Mouse (Mus musculus): Measurements from ENCODE around the gene Pex6. TPM values are rescaled to one million over a fixed set of nuclear protein-coding genes. Genes with fewer than 3 reads are reported as not detected.
A peak's percentile ranks its signal among the peaks of the same experiment; 100 is the strongest.

Pex6 gene
- total and polyA plus RNA-seq, 2 experiments from 2014 or later, result 17.6 to 38.5 TPM

- ATAC-seq (ENCODE audit: low FRiP score) (no peak), DNase-seq (ENCODE audit: low spot score) (no peak)
- peaks cover 21% of the 10 kb centered on the region for H3K36me3 ChIP-seq (ENCODE audit: insufficient read depth, low read length)
- H3K9me3 ChIP-seq (ENCODE audit: low read length), result no peaks in the 10 kb centered on the region
- no peak overlapping the region for H3K4me2 ChIP-seq (ENCODE audit: low read depth, low read length, poor library complexity, severe bottlenecking)
- H3K27ac ChIP-seq (ENCODE audit: low read depth, low read length), result no peak overlapping the region
- H3K9ac ChIP-seq (replicated peaks; ENCODE audit: low read length, poor library complexity, severe bottlenecking), result no peak overlapping the region
- no peak overlapping the region for H3K4me3 ChIP-seq (ENCODE audit: low read depth, low read length)
- H3K4me1 ChIP-seq (ENCODE audit: insufficient read depth, low read length), result no peaks in the 10 kb centered on the region
- 94% methylated on average over 26 of the region's 26 CpGs for WGBS
- H3K27me3 ChIP-seq (ENCODE audit: insufficient read depth, low read length), result no peaks in the 10 kb centered on the region
- TF ChIP-seq CTCF (IDR thresholded peaks at IDR 0.05), result no peak
Observed at GRCm38 (mm10) chr17:46725731-46726645, 14.7 kb downstream of the Pex6 start.

GRCm38 (mm10) chr17:46727271-46727670, 16.0 kb downstream of the Pex6 start:
- Histone ChIP-seq H3K36me3 (ENCODE audit: insufficient read depth, low read length) (peaks cover 13% of the 10 kb centered on the region), H3K27me3 (ENCODE audit: insufficient read depth, low read length) (no peaks in the 10 kb centered on the region), H3K9ac (replicated peaks; ENCODE audit: low read length, poor library complexity, severe bottlenecking) (no peak overlapping the region), H3K4me1 (ENCODE audit: insufficient read depth, low read length) (no peaks in the 10 kb centered on the region), H3K4me3 (ENCODE audit: low read depth, low read length) (no peak overlapping the region), H3K27ac (ENCODE audit: low read depth, low read length) (no peak overlapping the region), H3K9me3 (ENCODE audit: low read length) (no peaks in the 10 kb centered on the region), H3K4me2 (ENCODE audit: low read depth, low read length, poor library complexity, severe bottlenecking) (no peak overlapping the region)
- ATAC-seq (ENCODE audit: low FRiP score), result no peak
- 91% methylated on average over 11 of the region's 11 CpGs for WGBS
- TF ChIP-seq CTCF (IDR thresholded peaks at IDR 0.05), result no peak
- no peak for DNase-seq (ENCODE audit: low spot score)

- H3K4me3 ChIP-seq (ENCODE audit: low read depth, low read length), result no peak overlapping the region
- no peaks in the 10 kb centered on the region for H3K9me3 ChIP-seq (ENCODE audit: low read length)
- no peaks in the 10 kb centered on the region for H3K4me1 ChIP-seq (ENCODE audit: insufficient read depth, low read length)
- peaks cover 13% of the 10 kb centered on the region for H3K36me3 ChIP-seq (ENCODE audit: insufficient read depth, low read length)
- no peaks in the 10 kb centered on the region for H3K27me3 ChIP-seq (ENCODE audit: insufficient read depth, low read length)
- peak; percentile 42 for TF ChIP-seq CTCF (IDR thresholded peaks at IDR 0.05)
- no peak overlapping the region for H3K27ac ChIP-seq (ENCODE audit: low read depth, low read length)
- no peak for ATAC-seq (ENCODE audit: low FRiP score)
- no peak overlapping the region for H3K4me2 ChIP-seq (ENCODE audit: low read depth, low read length, poor library complexity, severe bottlenecking)
- DNase-seq (ENCODE audit: low spot score), result no peak
- no peak overlapping the region for H3K9ac ChIP-seq (replicated peaks; ENCODE audit: low read length, poor library complexity, severe bottlenecking)
- WGBS, result 38% methylated on average over 6 of the region's 6 CpGs
Observed at GRCm38 (mm10) chr17:46728021-46728420, 16.8 kb downstream of the Pex6 start.

- Histone ChIP-seq H3K4me1 (ENCODE audit: insufficient read depth, low read length) (no peaks in the 10 kb centered on the region), H3K9ac (replicated peaks; ENCODE audit: low read length, poor library complexity, severe bottlenecking) (0 out of 2 replicates have a peak overlapping the region, but pooled peaks have one; percentile 13), H3K27ac (ENCODE audit: low read depth, low read length) (no peak overlapping the region), H3K4me3 (ENCODE audit: low read depth, low read length) (no peak overlapping the region), H3K9me3 (ENCODE audit: low read length) (no peaks in the 10 kb centered on the region), H3K36me3 (ENCODE audit: insufficient read depth, low read length) (peaks cover 10% of the 10 kb centered on the region), H3K27me3 (ENCODE audit: insufficient read depth, low read length) (no peaks in the 10 kb centered on the region), H3K4me2 (ENCODE audit: low read depth, low read length, poor library complexity, severe bottlenecking) (peak overlapping the region; percentile 4; the same call in 1 of the 2 replicates)
- ATAC-seq (ENCODE audit: low FRiP score), result no peak
- DNase-seq (ENCODE audit: low spot score), result no peak
- no peak for TF ChIP-seq CTCF (IDR thresholded peaks at IDR 0.05)
- WGBS, result 51% methylated on average over 11 of the region's 11 CpGs
Observed at GRCm38 (mm10) chr17:46728496-46728895, 17.2 kb downstream of the Pex6 start.

GRCm38 (mm10) chr17:46728904-46729318, 17.6 kb downstream of the Pex6 start, which contains the start of gene Gnmt:
TSS of gene Gnmt (minus strand) at chr17:46729168.
- Histone ChIP-seq H3K4me2 (ENCODE audit: low read depth, low read length, poor library complexity, severe bottlenecking) (peak within 1 kb of the TSS; percentile 4; the same call in 1 of the 2 replicates), H3K4me3 (ENCODE audit: low read depth, low read length) (no peak within 1 kb of the TSS), H3K36me3 (ENCODE audit: insufficient read depth, low read length) (peaks cover 10% of the 10 kb centered on the region), H3K27me3 (ENCODE audit: insufficient read depth, low read length) (no peaks in the 10 kb centered on the region), H3K9me3 (ENCODE audit: low read length) (no peaks in the 10 kb centered on the region), H3K4me1 (ENCODE audit: insufficient read depth, low read length) (no peaks in the 10 kb centered on the region), H3K9ac (replicated peaks; ENCODE audit: low read length, poor library complexity, severe bottlenecking) (0 out of 2 replicates have a peak within 1 kb of the TSS, but pooled peaks have one; percentile 13), H3K27ac (ENCODE audit: low read depth, low read length) (no peak within 1 kb of the TSS)
- no peak for TF ChIP-seq CTCF (IDR thresholded peaks at IDR 0.05)
- no peak for DNase-seq (ENCODE audit: low spot score)
- ATAC-seq (ENCODE audit: low FRiP score), result no peak
- WGBS, result 20% methylated on average over 24 of the region's 24 CpGs

- WGBS, result 92% methylated on average over 3 of the region's 3 CpGs
- Histone ChIP-seq H3K9me3 (ENCODE audit: low read length) (no peaks in the 10 kb centered on the region), H3K27me3 (ENCODE audit: insufficient read depth, low read length) (no peaks in the 10 kb centered on the region), H3K36me3 (ENCODE audit: insufficient read depth, low read length) (peaks cover 28% of the 10 kb centered on the region), H3K27ac (ENCODE audit: low read depth, low read length) (no peak overlapping the region), H3K9ac (replicated peaks; ENCODE audit: low read length, poor library complexity, severe bottlenecking) (no peak overlapping the region), H3K4me1 (ENCODE audit: insufficient read depth, low read length) (no peaks in the 10 kb centered on the region), H3K4me3 (ENCODE audit: low read depth, low read length) (no peak overlapping the region), H3K4me2 (ENCODE audit: low read depth, low read length, poor library complexity, severe bottlenecking) (no peak overlapping the region)
- no peak for DNase-seq (ENCODE audit: low spot score)
- no peak for ATAC-seq (ENCODE audit: low FRiP score)
- TF ChIP-seq CTCF (IDR thresholded peaks at IDR 0.05), result no peak
Observed at GRCm38 (mm10) chr17:46734055-46734454, 22.8 kb downstream of the Pex6 start.

Data from midbrain, postnatal 0 days (tissue).